Mouse (Mus musculus) adrenal gland, postnatal 4 days (tissue): ENCODE measurements around the gene Efhd2. TPM values are rescaled to one million over a fixed set of nuclear protein-coding genes. Genes with fewer than 3 reads are reported as not detected.
A peak's percentile ranks its signal among the peaks of the same experiment; 100 is the strongest.

ENCODE experiments used
- DNase-seq, 2 experiments: peaks; one replicate each; pipeline ENCODE4 v3.0.0; 2021 to 2022; ENCODE audit warnings: low spot score in 2 of 2, mixed read lengths in 2 of 2
- total RNA-seq, 2 experiments: library from RNA; stranded (reverse); gene quantifications; 2 replicates each; pipeline ENCODE4 v1.2.3; 2021

Efhd2 gene
- total RNA-seq, 2 experiments from 2014 or later, result 36.3 to 37.1 TPM

DNA sequence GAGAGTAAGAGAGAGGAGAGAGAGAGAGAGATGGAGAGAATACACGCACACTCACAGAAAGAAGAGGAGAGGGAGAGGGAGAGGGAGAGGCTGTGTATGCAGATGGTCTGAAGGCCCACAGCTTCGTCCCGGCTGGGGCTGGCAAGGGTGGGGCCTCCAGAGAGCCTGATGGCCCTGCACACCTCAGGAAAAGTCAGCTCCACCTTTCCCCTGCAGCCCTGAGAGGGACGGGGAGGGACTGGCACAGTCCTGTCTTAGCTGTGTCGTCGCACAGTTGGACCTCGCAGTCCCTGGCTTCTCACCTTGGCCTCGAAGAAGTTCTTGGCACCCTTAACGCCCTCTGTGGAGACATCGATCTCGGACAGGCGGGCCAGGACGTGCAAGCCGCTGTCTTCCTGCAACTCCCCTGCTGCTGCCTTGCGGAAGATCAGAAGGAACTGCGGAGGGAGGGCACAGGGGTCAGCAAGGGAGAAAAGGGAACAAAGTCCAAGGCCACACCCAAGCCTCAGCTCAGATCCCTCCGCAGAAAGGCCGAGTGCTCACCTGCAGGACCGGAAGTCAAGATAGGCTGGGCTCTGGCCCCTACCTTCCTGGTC, 14.4 kb downstream of the Efhd2 start:
- no peak for DNase-seq

DNA sequence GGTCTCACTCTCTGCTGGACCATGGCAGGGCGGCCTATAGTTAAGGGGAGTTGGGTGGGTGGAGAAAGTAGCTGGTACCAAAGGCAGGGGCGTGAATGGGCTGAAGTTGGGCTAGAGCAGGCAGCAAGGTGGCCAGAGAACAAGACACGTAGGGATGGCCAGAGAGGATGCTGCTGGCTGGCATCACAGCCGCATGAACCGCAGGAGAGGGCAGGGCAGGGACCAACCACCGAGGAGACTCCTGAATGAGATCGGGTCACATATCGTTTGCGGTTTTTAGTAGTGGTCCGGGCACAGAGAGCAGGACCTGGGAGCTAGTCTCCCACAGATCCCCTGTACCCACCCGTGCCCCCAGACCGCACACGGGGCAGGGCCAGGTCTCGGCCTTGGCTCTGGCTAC, 15.4 kb downstream of the Efhd2 start:
- no peak for DNase-seq

DNA sequence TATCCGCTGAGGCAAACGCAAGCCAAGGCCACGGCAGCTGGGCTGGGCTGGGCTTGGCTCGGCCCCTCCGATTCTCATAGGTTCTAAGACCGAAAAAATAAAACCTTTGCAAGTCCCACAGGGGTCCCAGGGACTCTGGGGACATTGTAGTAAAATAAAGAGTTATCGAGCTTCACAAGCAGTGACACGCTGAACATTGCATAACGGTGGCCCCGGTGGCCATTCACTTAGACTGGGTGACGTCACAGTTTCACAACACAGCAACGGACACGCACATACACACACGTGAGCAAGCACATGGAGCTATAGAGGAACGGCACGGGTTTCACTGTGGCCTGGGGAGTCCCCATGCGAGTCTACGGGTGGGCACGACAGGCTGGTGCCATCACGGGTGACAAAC, 16.2 kb downstream of the Efhd2 start:
- DNase-seq, result no peak

DNA sequence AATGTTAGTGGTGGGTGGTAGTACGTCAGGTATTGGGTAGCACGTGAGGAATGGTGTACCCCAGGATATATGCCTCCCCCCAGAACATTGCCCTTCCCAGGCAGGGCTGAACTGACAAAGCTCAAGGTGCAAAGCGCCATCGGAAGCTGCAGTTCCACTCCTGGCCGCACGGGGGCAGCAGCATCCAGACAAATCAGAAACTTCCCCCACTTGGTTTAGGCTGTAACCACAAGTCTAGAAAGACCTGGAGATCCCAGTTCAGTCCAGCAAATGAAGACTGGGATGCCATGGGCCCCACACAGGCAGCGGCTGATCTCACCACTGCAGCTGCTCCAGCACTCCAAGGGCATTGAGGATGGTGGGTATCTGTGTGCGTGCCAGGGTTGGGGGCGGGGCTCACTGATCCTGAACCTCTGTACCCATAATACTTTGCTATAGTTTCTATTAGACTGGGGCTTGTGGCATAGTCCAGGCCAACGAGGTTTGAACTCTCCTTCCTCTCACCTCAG, 17.2 kb downstream of the Efhd2 start:
- peak; percentile 57 to 68 for DNase-seq

DNA sequence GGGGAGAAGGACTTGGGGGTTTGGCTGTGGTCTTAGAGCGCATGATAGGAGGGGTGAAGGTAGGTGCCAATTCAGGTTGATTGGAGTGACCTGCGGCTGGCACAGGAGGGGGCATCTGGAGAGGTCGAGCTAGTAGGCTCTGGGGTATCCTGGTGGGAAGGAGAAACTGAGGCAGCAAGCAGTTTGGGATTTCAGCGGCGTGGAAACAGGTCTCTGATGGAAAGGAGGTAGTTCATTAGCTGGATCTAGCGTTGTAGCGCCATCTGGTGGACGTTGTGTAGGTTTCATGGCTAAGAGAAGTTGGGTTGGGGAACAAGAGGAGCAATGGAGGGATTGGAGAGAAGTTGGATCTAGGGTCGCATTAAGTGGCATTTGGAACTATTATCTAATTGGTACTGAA, 21.3 kb downstream of the Efhd2 start:
- no peak for DNase-seq

DNA sequence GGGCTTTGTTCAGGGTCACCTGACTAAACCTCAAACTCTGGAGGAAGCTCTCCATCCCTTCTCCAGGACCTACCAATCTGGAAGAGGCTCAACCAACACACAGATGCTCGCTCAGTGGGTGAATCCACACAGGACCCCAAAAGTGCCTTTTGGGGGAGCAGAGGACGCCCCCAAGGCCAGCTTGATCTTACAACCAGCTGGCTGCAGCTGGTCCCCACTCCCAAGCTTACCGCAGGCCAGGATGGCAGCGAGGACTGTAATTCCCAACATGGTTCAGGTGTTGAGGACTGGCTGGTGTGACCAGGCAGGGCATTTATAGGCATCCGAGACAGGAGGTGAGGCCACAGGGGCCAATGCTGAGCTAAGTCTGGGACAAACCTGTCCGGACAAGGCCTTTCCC, 28.7 kb downstream of the Efhd2 start, which contains the start of gene Ctrc:
Gene Ctrc, minus strand, starts transcription at position 361 of the 400 bp plus-strand sequence.
- no peak for DNase-seq

DNA sequence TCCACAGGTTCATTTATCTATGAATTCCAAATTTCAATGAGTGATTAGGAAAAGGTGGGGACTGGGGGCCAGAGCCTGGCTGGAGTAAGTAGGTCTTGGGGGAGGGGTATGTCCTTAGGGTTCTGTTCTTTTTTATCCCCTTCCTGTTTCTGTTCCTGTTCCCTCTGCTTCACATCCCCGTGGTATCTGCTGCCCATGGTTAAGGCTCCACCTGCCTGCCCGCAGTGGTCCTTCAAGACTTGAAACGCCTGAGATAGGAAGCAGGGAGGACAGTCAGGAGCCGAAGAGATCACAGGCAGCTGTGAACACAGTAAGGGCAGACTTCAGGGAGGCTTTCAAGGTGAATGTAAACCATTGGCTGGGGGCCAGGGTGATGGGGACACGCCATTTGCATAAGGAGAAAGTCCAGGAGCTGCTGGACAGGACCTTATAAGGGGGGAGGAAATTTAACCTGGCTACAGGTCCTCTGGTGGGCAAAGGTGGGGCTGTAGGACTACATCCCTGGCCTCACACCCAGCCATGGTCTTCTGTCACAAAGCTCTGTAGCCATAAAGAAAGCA, 40.1 kb downstream of the Efhd2 start:
- no peak for DNase-seq

DNA sequence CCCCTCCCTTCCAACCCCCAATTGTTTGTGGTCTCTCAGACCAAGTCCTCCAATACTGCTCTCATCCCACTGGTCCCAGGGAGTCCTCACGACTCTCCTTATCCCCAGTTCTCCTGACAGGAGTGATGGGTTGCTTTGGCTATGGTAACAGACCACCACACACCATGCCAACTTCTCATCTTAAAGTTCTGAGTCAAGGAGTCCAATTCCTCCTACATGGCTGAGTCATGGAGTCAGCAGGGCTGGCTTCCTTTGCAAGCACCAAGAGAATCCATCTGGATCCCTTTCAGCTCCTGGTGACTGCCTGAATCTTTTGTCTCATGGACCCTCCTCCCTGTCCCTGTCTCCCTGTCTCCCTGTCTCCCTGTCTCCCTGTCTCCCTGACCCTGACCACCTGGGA, 40.8 kb downstream of the Efhd2 start:
- DNase-seq, result no peak

DNA sequence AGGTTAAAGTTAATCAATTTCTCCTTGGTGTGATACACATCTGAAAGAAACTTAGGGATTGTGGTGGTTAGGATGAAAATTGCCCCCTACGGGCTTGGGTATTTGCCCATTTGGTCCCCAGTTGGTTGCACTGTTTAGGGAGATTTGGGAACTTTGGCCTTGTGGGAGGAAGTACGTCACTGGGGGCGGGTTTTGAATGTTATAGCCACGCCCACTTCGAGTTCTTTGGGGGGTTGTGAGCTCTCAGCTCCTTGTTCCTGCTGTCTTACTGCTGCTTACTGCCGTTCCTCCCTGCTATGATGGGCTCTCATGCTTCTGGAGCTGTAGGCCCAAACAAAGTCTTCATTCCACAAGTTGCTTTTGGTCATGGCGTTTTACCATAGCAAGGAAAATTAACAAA, 43.4 kb downstream of the Efhd2 start:
- no peak for DNase-seq

DNA sequence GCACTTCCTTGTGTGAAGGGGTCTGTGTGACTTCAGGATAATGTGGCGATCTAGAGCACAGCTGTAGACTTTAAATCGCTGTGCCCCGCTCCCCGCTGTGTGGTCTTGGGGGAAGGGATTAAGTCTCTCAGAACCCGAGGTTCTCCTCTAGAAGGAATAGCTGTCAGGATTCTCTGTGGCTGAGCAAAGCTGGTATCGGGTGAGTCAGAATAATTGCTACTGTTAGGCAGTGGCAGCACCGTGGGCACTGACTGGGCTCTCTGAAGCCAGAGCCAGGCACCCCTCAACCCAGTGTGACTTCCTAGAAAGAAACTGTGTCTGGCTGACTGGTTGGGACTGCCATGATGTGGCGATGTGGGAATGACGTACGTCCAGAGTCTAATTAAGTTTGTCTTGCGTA, 44.3 kb downstream of the Efhd2 start:
- DNase-seq, result no peak

DNA sequence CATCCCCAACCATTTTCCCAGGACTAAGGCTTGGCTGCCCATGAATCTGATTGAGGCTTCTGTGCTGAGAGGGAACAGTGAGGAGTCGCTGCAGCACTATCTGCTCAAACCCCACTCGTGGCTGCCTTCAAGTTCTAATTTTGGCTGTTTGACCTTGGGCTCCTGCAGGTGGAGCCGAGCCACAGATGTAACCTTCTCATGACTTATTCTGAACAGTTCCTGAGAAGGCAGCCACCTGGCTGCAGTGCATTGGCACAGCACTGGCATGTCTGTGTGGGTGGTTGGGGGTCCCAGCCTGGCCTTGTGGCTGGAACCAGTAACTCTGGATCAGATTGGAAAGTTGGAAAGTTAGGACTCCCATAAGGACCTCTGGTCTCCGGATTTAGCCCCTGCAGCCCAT, 46.5 kb downstream of the Efhd2 start:
- no peak for DNase-seq

DNA sequence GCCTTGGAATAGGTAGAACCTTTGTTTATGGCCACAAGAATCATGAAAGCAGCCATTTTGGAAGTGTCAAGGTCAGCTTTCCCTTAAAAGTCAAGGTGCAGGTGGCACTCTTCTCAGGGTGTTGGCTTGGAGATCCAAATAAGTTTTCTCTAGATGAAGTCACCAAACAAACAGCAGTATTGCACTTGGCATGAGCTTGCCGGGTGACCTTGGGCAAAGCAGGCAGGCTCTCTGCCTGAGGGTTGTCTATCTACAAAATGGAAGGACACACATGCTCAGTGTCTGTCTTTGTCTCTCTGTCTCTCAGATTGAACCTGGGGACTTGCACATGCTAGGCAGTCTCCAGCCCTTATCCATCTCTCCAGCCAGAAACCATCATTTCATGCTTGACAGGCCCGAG, 47.3 kb downstream of the Efhd2 start:
- no peak for DNase-seq

DNA sequence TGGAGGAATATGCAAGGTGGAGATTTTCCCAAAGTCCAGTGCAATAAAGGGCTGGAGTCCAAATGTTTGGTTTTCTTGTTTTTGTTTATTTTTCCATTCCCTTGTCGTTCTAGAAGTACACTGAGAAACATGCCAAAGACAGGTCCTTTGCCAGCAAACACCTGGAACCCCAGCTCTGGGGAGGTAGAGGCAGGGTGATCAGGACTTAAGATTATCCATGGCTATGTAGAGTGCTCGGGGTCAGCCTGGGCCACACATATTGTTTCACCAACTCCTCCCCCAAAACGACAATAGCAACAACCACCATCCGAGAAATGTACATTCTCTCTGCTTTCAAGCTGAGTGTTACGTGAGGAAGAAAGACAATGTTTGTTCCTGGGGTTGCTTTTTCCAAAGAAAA, 48.7 kb downstream of the Efhd2 start, which contains the start of gene Cela2a:
Gene Cela2a, minus strand, starts transcription at position 101 of the 400 bp plus-strand sequence.
- DNase-seq, result no peak

DNA sequence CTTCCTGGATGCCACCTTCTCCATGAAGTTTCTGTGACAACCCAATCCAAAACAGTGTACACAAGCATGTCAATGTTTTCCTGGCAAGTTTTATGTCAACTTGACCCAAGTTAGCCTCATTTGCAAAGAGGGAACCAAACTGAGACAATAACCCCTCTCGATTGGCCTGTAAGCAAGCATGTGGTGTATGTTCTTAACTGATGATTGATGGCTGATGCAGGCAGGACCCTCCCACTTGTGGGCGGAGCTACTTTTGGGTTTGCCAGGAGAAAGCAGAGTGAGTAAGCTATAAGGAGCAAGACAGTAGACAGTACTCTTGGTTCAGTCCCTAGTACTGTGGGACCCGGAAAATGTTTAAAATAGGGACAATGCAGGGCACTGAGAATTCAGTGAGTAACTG, 51.7 kb downstream of the Efhd2 start:
- no peak for DNase-seq

DNA sequence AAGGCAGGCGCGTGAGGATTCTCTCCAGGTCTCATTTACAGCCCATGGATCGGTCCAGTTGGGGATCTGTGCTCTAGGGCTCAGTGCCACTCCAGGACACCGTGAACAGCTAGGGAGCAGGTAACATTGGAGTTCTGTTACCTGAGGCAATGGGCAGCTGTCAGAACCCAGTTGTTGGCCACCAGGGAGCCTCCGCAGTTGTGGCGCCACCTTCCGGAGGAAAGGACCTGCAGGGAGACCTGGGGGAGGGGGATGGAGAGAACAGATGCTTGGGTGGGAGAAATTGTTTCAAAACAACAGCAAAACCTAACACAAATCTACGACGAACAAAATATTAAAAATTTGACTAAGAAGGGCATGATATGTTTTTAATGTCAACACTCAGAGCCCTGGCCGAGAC, 52.6 kb downstream of the Efhd2 start:
- no peak for DNase-seq

DNA sequence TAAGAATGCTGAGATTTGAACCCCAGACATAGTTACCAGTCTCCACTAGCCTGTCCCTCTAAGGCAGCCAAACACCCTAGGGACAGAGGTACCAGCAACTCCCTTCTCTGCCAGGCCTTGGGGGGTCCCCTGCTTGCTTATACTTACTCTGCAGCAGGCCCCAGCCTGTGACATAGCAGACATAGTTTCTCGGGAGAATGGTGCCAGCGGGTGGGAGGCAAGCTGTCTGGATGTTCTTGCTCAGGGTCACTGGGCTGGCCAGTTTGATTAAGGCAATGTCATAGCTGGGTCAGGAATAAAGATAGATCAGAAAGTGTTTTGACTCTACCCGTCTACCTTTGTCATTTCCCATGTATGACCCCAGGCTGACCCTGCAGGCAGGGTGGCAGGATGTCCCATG, 53.5 kb downstream of the Efhd2 start:
- no peak for DNase-seq

DNA sequence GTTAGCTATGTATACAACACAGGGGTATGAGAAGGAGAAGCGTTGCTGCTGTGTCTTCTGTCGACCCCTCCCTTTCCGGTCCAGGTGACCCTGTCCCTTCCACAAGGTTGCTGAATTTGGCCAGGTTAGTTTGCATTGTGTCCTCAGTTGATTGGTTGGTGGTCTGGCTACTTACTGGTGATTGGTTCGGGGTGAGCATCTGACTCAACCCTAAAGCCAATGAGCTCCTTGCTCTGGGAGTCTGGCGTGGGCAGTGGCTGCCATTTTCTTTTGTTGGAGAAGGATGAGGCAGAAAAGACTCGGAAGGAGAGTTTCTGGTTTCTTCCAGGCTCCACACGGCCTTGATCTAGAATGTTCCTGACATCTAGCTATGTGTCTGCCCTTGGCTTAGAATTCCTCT, 55.4 kb downstream of the Efhd2 start:
- no peak for DNase-seq

DNA sequence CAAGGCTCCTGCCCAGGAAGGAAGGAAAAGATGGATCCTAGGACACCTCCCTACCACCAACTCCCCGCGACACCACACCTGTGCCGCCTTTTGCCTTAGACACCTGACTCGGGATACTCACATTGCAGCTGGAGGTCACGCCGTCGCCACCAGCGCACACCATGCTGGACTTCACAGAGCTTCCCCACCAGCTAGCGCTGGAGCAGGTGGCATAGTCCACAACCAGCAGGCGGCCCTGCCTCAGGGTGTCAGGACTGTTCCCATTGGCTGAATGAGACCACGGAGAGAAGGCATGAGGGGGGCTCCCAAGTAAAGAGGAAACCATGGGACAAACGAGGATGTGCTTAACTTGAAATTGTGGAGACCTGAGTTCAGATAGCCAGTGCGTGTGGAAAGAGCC, 55.9 kb downstream of the Efhd2 start:
- no peak for DNase-seq

DNA sequence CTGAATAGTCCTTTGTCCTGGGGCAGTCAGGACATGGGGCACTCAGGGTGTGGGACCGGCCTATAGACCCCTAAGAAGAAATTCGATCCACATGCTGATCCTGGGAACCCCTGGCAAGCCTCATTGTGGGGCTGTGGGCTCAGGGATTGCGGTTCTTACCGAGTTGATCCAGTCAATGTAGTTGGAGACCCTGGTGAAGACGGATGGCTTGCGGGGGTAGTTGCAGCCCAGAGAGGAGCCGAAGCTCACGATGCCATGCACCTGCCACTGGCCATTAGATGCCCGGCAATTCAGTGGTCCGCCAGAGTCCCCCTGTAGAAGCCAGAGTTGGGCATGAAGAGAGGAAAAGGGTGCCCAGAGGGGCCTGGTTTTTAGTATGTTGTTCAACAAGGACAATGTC, 57.0 kb downstream of the Efhd2 start:
- DNase-seq, result no peak

DNA sequence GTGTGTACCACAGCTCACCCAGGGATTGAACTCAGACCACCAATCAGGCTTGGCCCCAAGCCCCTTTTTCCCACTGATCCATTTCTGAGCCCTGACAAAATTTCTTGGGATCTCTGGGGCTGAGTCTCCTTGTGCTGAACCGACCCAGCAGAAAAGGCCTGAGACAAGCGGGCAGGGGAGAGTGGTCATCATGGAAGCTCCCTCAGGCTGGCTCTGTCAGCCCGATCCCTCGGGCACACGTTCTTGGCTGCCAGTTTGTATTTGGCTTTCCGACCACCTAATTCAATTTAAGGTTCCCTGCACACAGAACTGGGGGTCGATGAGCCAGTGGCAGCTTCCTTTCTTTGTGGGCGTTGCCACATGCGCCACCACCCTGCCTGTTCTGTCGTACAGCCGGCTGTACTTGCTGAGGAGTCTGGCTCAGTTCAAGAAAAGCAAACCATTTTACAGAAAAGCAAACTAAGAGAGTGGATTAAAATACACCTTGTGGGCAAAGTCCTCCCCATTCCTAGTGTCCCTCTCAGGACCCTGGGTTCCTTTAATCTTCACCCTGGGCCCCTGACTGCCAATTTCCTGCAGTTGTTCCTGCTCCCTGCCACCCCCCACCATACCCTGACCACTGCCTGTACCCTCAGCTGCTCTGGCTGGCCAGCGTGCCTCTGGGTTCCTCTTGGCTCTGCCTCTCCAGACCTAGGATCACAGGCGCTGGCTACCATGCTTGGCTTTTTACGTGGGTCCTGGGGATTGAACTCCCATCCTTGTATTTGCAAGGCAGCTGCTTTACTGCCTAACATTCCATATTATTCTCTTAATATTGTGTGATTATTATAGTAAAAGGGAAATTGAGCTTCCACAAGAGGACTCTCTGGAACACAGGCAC, 57.7 kb downstream of the Efhd2 start:
- DNase-seq, result no peak

DNA sequence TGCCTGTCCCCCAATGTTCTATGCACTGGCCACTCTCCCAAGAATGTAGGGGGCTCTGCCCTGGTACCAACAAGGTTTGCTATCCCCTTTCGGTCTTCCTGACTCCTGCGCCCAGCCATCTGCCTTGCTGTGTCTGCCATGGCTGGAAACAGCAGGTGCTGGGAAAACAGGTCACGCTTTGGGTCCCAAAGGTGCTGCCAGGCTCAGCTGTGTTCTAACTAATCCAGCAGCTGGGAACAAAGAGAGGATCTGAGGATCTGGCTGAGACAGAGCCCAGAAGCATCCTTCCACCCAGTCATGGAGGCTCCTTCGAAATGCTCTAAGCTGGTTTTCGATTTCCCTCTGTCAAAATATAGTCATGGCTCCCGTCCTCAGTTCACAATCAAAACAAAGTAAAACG, 58.5 kb downstream of the Efhd2 start:
- DNase-seq, result no peak

DNA sequence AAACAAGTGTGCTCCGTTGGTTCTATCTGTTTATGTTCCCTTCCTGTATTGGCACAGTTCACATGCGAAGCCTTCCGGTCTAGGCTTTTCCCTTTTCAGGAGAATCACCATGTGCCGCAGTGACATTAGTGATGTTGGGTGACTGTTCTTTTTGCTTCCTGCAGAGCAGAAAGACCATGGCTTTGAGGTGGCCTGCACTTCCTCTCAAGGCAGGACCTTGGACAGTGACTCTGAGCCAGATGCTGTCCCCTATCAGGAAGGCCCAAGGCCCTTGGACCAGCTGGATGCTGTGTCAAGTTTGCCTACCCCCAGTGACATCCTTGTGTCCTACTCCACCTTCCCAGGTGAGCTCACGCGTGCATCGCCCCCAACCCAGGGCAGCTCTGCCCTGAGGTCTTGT, 63.3 kb downstream of the Efhd2 start:
- no peak for DNase-seq
